Mouse (Mus musculus) 3T3-L1 (cell line): ENCODE data around the gene Scgb1c1.
"Not testable (repeated sequence)": the region's sequence is repeated elsewhere in the genome, so short reads cannot be mapped to it uniquely, and the experiment has no call there.

ENCODE experiments used
- DNase-seq: peaks from one replicate; pipeline ENCODE4 v3.0.0-alpha.2; 2015; ENCODE audit warnings: low read depth, low spot score

The Scgb1c1 gene

GRCm38 (mm10) chr7:140879355-140879754, 34.0 kb downstream of the Scgb1c1 start:
- DNase-seq = no peak

GRCm38 (mm10) chr7:140880419-140880818, 35.1 kb downstream of the Scgb1c1 start:
- DNase-seq = no peak

- DNase-seq = peak; percentile 4
These were observed 35.6 kb downstream of the Scgb1c1 start for GRCm38 (mm10) chr7:140880865-140881515.

GRCm38 (mm10) chr7:140881696-140882468, 36.5 kb downstream of the Scgb1c1 start, which contains the start of the genes Psmd13 and Sirt3:
Gene Psmd13 (plus strand): TSS chr7:140881968.
Gene Sirt3 (minus strand): TSS chr7:140882309.
- DNase-seq = peak; percentile 93

- DNase-seq = no peak
These were observed 37.1 kb downstream of the Scgb1c1 start for GRCm38 (mm10) chr7:140882469-140882803.

GRCm38 (mm10) chr7:140890636-140891035, 45.3 kb downstream of the Scgb1c1 start:
- not testable (repeated sequence) for DNase-seq

GRCm38 (mm10) chr7:140894031-140894430, 48.7 kb downstream of the Scgb1c1 start:
- DNase-seq = no peak

- no peak for DNase-seq
These were observed 49.3 kb downstream of the Scgb1c1 start for GRCm38 (mm10) chr7:140894611-140895010.
